Mouse (Mus musculus): ENCODE results near the gene Dock4.
"Not testable (repeated sequence)": the region's sequence is repeated elsewhere in the genome, so short reads cannot be mapped to it uniquely, and the experiment has no call there.

The Dock4 gene

GRCm38 (mm10) chr12:40824251-40824650 lies 378.5 kb downstream of the Dock4 start:
- DNase-seq (ENCODE audit: low read depth): no peak

- DNase-seq (ENCODE audit: low read depth): no peak
These were observed 380.2 kb downstream of the Dock4 start for GRCm38 (mm10) chr12:40825935-40826460.

DNA sequence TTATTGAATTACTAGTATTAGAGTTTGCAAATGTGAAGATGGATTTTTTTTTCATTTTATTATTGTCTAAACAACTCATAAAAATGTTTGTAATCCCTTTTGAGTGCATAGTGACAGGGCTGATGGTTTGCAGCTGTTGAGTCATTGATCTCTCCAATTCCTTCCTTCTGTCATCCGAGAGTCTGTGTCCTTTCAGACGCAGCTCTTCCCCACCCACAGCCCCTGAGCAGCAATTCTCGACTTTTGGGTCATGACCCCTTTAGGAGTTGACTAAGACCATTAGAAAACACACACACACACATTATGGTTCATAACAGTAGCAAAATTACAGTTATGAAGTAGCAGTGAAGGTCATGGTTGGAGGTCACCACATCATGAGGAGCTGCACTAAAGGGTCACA lies 380.7 kb downstream of the Dock4 start:
- DNase-seq (ENCODE audit: low read depth): no peak

GRCm38 (mm10) chr12:40828025-40828424 lies 382.3 kb downstream of the Dock4 start:
- no peak for DNase-seq (ENCODE audit: low read depth)

- DNase-seq (ENCODE audit: low read depth): no peak
These were observed 383.5 kb downstream of the Dock4 start for GRCm38 (mm10) chr12:40829269-40829668.

GRCm38 (mm10) chr12:40832157-40832556 lies 386.4 kb downstream of the Dock4 start:
- no peak for DNase-seq (ENCODE audit: low read depth)

- no peak for DNase-seq (ENCODE audit: low read depth)
These were observed 391.2 kb downstream of the Dock4 start for GRCm38 (mm10) chr12:40836924-40837323.

GRCm38 (mm10) chr12:40837597-40838337 lies 392.0 kb downstream of the Dock4 start:
- peak; percentile 51 for DNase-seq (ENCODE audit: low read depth)

GRCm38 (mm10) chr12:40838338-40838695 lies 392.6 kb downstream of the Dock4 start:
- no peak for DNase-seq (ENCODE audit: low read depth)

DNA sequence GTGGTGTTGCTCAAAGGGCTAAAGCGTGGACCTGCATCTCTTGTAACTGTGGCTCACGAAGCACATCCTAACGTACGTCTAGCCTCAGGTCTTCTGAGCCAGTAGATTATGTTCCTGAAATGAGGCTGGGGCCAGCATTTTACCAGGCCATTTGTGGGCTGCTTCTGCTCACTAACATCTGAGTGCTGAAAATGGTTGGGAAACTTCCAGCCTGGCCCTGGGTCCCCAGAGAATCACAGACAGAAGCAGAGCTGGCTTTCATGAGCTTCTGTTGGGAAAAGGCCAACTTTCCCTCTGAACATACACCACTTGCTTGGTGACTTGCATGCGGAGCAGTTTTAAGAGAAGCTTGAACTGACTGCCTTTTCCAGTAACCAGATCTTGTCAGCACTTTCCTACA lies 393.2 kb downstream of the Dock4 start:
- DNase-seq (ENCODE audit: low read depth): no peak

DNA sequence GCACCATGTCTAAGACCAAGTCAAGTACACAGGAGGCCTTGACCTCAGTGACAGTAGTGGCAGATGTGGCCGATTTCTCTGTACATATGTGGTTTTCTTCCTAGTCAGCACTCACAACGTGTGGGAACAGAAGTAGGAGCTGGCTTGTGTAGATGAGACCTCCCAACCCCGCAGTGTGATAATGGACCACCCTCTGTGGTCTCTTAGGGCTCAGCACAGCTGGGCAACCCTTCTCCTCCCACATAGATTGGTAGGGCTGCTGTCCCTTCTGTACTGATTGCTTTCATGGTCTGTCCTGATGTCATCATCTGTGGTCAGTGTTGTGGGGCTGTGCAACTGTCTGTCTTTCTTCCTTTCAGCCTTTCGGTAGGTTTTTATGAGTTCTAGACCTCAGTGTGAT lies 394.1 kb downstream of the Dock4 start:
- DNase-seq (ENCODE audit: low read depth): no peak

- DNase-seq (ENCODE audit: low read depth): no peak
These were observed 396.7 kb downstream of the Dock4 start for GRCm38 (mm10) chr12:40842251-40842988.

GRCm38 (mm10) chr12:40842991-40843390 lies 397.2 kb downstream of the Dock4 start:
- DNase-seq (ENCODE audit: low read depth): no peak

DNA sequence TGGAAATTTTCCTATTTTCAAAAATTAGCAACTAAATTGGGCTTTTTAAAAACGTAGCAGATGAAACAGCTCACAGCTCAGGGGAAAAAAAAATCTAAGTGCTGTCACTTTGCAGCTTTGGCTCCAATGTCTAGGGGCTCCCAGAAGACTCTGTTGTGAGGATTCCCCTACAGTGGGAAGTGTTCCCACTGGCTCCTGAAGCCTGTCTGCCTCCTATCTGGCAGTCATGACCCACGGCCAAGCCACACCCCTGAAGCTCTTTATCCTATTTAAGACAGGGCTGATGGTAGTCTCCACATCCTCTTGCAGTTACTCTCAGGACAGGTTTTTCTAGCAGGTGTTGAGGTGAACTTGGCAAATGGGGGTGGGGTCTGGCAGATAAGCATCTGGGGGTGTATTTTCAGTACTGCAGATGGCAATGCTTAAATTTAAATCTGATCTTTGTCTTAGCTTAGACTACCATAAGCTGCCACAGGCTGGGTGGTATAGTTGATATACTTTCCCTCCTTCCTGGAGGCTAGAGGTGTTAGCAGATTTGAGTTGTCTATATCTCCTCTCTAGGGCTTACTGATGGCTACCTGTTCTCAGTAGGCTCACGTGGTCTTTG lies 397.8 kb downstream of the Dock4 start:
- DNase-seq (ENCODE audit: low read depth): no peak

GRCm38 (mm10) chr12:40844324-40844723 lies 398.6 kb downstream of the Dock4 start:
- DNase-seq (ENCODE audit: low read depth): no peak

DNA sequence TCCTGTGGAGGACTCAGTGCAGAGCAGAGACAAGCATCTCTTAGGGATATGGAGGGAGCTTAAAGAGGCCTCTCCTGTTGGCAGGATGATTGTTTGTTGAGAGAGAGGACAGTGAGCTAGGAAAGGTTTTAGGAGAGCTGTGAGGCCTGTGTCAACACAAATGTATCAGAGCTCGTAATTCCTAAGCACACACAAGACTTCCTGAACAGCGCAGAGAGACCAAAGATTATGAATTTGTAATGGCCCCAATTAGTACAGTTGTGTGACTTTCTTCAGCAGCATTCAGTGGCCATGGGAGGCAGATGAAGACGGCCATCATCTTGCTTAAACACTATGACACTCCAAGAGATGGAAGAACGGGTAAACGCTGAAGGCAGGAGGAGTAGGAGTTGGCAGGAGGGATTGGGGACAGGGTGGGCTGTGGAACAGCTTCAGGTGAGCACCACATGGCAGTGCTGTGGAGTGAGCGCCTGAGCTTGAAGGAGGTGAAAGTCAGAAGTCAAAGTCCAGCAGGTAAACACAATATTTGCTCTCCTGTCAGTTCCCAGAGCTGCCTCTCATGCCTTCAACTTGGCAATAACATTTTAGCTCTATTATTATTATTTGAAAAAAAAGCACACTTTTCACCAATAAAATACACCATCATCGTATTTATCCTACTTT lies 409.1 kb downstream of the Dock4 start:
- no peak for DNase-seq (ENCODE audit: low read depth)

GRCm38 (mm10) chr12:40857466-40857865 lies 411.7 kb downstream of the Dock4 start:
- no peak for DNase-seq (ENCODE audit: low read depth)

- not testable (repeated sequence) for DNase-seq (ENCODE audit: low read depth)
These were observed 413.0 kb downstream of the Dock4 start for GRCm38 (mm10) chr12:40858763-40859162.

DNA sequence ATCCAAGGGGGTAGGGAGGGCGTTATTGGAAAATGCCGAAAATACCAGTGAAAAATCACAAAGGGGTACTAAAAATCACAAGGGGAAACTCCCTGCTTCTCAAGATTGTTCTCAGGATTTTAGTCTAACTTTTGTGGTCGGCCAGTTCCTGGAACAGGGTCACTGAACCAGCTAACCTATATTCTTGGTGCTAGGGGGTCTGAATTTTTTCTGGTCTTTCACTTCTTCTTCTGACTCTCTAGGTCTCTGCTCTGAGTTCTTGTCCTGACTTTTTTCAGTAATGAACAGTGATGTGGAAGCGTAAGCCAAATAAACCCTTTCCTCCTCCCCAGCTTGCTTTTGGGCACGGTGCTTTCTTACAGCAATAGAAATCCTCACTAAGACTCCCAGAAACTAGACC lies 424.6 kb downstream of the Dock4 start:
- no peak for DNase-seq (ENCODE audit: low read depth)

- no peak for DNase-seq (ENCODE audit: low read depth)
These were observed 427.0 kb downstream of the Dock4 start for GRCm38 (mm10) chr12:40872716-40873115.

DNA sequence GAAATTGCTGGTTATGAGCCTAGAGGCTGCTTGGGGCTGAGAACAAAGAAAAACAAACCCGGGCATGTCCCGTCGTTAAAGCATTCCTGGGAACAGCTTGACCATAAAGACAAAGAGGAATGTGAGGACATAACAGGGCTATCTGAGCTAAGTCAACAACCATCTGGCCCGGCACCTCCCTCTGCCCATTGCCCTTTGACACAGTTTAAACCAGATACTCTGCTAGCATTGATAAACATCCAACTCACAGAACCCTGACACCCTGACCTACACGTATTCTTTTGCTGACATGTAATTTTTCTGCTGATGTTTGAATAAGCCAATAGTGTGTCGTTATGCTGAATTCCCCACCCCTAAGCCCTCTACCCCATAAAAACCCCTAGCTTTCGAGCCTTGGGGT lies 427.5 kb downstream of the Dock4 start:
- not testable (repeated sequence) for DNase-seq (ENCODE audit: low read depth)

- no peak for DNase-seq (ENCODE audit: low read depth)
These were observed 439.2 kb downstream of the Dock4 start for GRCm38 (mm10) chr12:40884976-40885375.

Data from fibroblast of lung, adult 2 months (primary cell).